Mouse (Mus musculus): ENCODE data around the gene Zfp365.

The Zfp365 gene

GRCm38 (mm10) chr10:67903387-67903786 lies 9.1 kb downstream of the Zfp365 start:
- DNase-seq (ENCODE audit: low read depth, low spot score) = no peak

- no peak for DNase-seq (ENCODE audit: low read depth, low spot score)
Measured at GRCm38 (mm10) chr10:67901179-67901578, 11.3 kb downstream of the Zfp365 start.

GRCm38 (mm10) chr10:67898949-67899675 lies 13.3 kb downstream of the Zfp365 start:
- DNase-seq (ENCODE audit: low read depth, low spot score) = no peak

- DNase-seq (ENCODE audit: low read depth, low spot score) = no peak
Measured at GRCm38 (mm10) chr10:67898355-67898935, 14.0 kb downstream of the Zfp365 start.

- no peak for DNase-seq (ENCODE audit: low read depth, low spot score)
Measured at GRCm38 (mm10) chr10:67897281-67897680, 15.2 kb downstream of the Zfp365 start.

GRCm38 (mm10) chr10:67894683-67895082 lies 17.8 kb downstream of the Zfp365 start:
- DNase-seq (ENCODE audit: low read depth, low spot score) = no peak

- peak; percentile 39 for DNase-seq (ENCODE audit: low read depth, low spot score)
Measured at GRCm38 (mm10) chr10:67894059-67894458, 18.4 kb downstream of the Zfp365 start.

GRCm38 (mm10) chr10:67893226-67893625 lies 19.2 kb downstream of the Zfp365 start:
- no peak for DNase-seq (ENCODE audit: low read depth, low spot score)

GRCm38 (mm10) chr10:67891126-67891525 lies 21.3 kb downstream of the Zfp365 start:
- no peak for DNase-seq (ENCODE audit: low read depth, low spot score)

GRCm38 (mm10) chr10:67887971-67888370 lies 24.5 kb downstream of the Zfp365 start:
- no peak for DNase-seq (ENCODE audit: low read depth, low spot score)

- DNase-seq (ENCODE audit: low read depth, low spot score) = no peak
Measured at GRCm38 (mm10) chr10:67880692-67881091, 31.8 kb downstream of the Zfp365 start.

- DNase-seq (ENCODE audit: low read depth, low spot score) = peak; percentile 79
Measured at GRCm38 (mm10) chr10:67871811-67872210, 40.7 kb downstream of the Zfp365 start.

- no peak for DNase-seq (ENCODE audit: low read depth, low spot score)
Measured at GRCm38 (mm10) chr10:67868234-67868633, 44.2 kb downstream of the Zfp365 start.

GRCm38 (mm10) chr10:67865841-67866240 lies 46.6 kb downstream of the Zfp365 start:
- no peak for DNase-seq (ENCODE audit: low read depth, low spot score)

GRCm38 (mm10) chr10:67865063-67865462 lies 47.4 kb downstream of the Zfp365 start:
- no peak for DNase-seq (ENCODE audit: low read depth, low spot score)

- DNase-seq (ENCODE audit: low read depth, low spot score) = peak; percentile 62
Measured at GRCm38 (mm10) chr10:67862331-67862730, 50.1 kb downstream of the Zfp365 start.

GRCm38 (mm10) chr10:67858878-67859277 lies 53.6 kb downstream of the Zfp365 start:
- peak; percentile 75 for DNase-seq (ENCODE audit: low read depth, low spot score)

- DNase-seq (ENCODE audit: low read depth, low spot score) = no peak
Measured at GRCm38 (mm10) chr10:67857561-67857906, 54.9 kb downstream of the Zfp365 start.

- DNase-seq (ENCODE audit: low read depth, low spot score) = no peak
Measured at GRCm38 (mm10) chr10:67856791-67857560, 55.5 kb downstream of the Zfp365 start.

GRCm38 (mm10) chr10:67855760-67856159 lies 56.7 kb downstream of the Zfp365 start:
- DNase-seq (ENCODE audit: low read depth, low spot score) = no peak

GRCm38 (mm10) chr10:67852411-67852810 lies 60.1 kb downstream of the Zfp365 start:
- DNase-seq (ENCODE audit: low read depth, low spot score) = no peak

- DNase-seq (ENCODE audit: low read depth, low spot score) = peak; percentile 31
Measured at GRCm38 (mm10) chr10:67851079-67851478, 61.4 kb downstream of the Zfp365 start.

Data from ZHBTc4 (cell line).